Mouse (Mus musculus) megakaryocyte-erythroid progenitor cell, adult 5-6 weeks (primary cell): ENCODE data around the gene Camk2g. TPM values are rescaled to one million over a fixed set of nuclear protein-coding genes. Genes with fewer than 3 reads are reported as not detected.

Source experiments
- ATAC-seq: replicated peaks from 2 replicates; pipeline ENCODE4 v1.8.0; 2016; ENCODE audit warnings: mild to moderate bottlenecking, inconsistent platforms; ENCODE audit not compliant: severe bottlenecking, poor library complexity, low FRiP score, low TSS enrichment
- total RNA-seq, 2 experiments: library from RNA; stranded (forward) in 1 of 2; stranded (reverse) in 1 of 2; fragments of 200-1000, 215-1000 nt in 1 of 2; fragments of >200 nt in 1 of 2; fragmentation: Nextera tagmentation in 1 of 2; gene quantifications; 2 replicates each; pipeline ENCODE4 v1.2.3; 2014 to 2017

Gene Camk2g
- total RNA-seq, 2 experiments from 2014 or later, result 30.8 to 34.8 TPM

DNA sequence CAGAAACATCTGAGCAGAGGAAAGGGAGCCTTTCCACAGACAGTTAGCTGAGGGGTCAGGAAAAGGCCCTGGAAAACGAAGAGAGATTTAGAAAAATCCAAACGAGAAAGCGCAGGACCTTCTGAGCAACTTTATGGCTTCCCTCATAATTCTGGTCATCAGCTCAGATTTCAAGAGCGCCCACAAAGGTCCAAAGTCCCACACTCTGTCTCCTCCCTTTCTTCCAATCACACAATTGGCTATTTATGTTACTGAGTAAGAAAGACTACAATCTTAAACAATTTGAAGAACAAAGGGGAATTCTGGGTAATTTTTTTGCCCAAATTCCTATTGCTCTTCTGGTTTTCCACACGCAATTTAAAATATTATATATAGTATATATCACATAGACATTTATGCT is 43.4 kb downstream of the Camk2g start:
- ATAC-seq, result no peak

DNA sequence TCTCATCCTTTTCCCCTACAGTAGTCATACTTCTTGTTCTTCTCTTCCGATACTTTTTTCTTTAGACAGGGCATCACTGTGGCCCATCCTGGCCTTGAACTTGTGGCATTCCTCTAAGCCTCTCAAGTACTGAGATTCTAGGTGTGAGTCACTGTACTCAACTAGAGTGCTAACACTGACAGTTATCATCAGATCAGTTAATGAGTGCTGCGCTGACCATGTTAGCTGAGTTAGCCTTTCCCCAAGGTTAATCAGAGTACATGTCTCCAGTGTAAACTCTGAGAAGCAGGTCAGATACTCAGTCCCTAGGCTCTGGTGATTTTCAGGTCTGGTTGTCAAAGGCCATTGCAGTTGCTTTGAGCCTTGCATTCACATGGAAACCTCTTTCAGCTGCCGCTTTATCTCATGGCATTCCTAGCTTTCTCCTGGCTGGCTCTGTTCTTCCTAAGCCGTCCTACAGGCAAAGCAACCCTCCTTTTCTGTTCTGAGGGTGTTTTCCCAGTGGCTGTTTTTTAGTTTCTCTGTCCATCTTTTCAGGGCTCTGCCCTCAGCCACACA is 44.3 kb downstream of the Camk2g start:
- no peak for ATAC-seq

DNA sequence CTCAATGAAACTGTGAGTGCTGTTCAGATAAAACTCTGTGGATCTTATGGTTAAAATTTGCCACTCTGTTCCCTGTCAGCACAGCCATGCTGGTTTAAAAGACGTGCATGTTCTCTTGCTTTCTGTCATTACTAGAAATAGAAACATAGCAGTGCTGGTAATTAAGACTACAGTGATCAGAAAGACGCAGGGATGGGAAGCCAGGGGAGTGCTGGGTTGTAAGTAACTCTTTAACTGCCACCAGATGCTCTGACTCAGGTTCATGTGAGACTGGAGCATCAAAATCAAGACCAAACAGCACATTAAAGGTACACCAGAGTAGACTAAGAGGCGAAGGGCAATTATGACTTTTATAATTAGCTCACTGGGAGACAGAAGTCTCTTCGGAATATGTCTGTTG is 45.5 kb downstream of the Camk2g start:
- ATAC-seq, result no peak

DNA sequence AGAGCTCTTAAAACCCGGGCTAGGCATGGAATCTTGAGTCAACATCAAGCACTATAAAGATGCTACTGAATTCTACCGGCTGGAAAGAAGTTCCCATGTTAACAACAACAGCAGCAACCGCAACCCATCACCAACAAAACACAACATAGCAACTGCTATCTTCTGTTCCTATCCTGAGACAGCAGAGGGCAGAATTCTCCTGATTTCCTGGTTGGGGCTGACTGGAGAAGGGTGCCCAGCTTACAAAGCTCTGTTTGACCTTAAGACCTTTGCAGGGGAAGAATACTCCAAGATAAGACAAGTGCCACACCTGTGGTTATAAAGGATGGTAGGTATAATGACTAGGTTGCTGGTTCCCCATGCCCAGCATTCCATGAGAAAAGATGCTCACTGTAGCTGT is 47.0 kb downstream of the Camk2g start:
- no peak for ATAC-seq

DNA sequence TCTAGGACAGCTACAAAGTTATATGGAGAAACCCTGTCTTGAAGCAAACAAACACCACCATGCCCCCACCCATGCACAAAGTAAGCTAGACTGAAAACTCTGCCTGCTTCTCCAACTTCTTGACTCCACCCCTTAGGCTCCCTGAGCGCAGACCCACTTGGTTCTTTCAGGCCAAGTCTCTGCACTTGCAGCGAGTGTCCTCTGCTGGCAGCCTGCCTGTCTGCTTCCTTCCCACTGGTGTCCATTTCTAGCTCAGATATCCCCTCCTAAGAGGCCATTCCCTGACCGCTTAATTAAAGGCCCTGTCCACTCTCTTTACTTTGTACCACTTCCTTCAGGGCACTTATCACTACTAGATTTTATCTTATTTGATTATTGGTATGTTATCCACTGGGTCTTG is 50.3 kb downstream of the Camk2g start:
- no peak for ATAC-seq

DNA sequence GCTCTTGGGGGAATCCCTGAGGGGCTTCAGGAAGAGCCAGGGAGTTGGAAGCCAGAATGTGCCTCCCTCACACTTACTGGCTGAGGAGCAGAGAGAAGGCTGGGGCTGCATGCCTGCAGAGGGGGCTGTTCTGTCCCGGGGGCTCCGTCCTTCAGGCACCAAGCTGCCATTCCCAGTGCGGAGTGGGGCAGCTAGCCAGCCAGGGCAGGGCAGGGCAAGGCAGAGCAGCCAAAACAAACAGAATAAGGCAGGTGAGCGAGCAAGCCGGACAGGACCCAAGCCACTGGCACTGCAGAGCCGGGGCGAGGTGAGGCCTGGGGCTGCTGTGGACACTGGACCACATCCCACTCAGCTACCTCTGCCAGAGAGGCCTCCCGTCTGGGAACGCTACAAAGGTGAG is 52.6 kb downstream of the Camk2g start:
- ATAC-seq, result no peak

DNA sequence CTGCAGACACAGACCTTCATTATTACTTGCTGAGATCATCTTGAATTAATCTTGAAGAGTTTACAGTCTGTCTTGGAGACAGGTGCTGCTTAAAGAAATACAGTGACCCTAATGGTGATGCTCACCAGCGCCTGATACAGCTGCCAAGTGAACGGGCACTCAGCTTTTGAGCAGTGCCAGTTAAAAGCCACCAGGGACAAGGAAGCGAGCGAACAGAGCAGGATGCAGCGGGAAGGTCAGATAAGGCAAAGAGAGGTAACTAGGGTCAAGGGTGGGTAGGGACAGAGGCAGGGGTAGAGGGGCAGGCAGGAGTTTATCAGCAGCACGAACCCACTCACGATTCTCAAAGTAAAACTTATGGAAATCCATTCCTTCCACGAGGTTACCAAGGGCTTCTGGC is 55.4 kb downstream of the Camk2g start:
- ATAC-seq, result no peak

DNA sequence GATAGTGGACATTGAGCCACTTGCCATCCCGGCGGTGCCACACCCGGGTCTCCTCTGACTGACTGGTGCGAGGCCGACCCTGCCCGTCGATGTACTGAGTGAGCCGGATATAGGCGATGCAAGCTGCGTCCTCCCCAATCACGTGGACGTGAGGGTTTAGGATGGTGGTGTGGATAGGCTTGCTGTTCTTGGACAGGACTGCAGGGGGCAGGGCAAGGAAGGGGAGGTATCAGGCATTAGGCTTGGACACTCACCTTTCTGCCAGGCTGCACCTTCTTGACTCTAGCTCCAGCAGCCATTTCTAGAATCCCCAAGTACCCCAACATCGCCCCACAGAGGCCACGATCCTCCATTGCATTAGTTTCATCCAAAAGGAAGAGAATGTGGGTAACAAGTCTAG is 56.6 kb downstream of the Camk2g start:
- ATAC-seq, result peak; percentile 55

DNA sequence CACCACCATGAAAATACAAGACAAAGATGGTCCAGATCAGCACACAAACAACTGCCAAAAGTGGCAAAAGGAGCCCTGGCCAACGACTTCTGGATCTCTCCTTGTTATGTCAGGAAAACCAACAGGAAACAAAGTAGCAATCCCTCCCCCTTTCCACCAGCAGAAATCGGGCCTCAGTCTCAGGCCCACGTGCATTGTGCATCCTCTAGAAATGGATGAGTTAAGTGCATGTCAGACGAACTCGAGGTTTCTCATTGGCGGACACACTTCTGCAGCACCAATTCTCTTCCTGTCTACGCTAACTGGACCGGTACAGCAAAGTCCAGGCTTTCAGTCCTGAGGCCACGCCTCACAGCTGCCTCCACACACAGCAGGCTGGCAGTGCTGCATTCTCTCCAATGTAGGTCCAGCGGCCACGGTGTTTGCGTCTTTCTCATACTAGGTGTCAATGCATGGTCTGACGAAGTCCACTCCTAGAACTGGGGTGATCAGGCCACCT is 57.9 kb downstream of the Camk2g start:
- no peak for ATAC-seq

DNA sequence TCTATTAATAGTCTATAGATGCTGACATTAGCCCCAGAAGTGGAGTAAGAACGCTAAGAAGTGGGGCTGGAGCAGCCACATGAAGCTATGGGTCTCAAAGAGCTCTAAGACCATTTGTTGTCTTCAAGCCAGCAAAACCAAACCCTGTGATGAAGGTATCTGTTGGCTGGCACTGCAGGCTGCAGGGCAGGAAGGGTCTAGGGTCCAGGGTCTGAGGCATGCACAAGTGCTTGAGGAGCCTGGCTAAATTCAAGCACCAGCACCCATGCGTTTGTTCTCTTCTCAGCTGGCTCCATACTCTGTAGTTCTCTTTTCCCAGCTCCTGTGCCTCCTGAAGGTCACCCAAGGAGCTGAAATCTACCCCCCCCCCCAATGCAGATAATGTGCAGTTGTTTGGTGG is 58.8 kb downstream of the Camk2g start:
- no peak for ATAC-seq

DNA sequence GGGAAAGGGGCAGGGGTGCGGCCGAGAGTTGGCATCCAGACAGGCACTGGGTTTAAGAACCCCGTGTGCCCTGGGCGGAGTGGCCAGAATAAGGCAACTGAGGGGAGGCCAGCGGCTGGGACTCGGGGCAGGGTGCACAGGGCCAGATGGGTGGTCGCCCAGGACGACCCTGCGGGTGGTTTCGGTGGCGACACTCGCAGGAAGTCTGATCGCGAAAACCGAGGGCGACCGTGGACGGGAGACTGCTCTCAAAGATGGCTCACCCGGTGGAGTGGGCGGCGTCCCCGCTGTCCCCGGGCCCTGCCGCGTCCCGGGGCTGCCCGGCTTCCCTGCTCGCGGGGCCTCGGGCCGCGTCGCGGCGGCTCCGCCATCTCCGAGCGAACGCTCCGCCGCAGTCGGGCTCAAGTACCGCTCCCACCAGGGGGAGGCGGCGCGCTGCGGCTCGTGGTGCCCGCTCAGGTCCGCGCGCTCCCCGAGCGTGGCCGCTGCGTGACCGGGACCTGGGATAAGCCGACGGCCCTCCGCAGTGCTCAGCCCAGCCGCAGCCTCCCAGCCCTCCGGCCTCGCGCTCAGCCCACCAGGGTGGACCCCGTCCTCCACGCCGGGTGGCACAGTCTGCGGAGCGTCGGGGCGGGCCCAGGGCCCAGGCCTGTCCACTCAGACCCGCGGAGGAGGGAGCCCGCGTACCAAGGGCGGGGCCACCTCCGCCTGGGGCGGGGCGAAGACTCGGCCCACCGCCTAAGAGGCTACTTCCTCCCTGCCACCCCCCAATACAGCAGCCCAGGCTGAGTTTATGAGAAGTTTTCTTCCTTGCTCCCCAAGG is 59.7 kb downstream of the Camk2g start, which contains the start of gene Ndst2:
Gene Ndst2 (minus strand): TSS at position 611 of the 823 bp plus-strand sequence.
- ATAC-seq, result peak; percentile 79

DNA sequence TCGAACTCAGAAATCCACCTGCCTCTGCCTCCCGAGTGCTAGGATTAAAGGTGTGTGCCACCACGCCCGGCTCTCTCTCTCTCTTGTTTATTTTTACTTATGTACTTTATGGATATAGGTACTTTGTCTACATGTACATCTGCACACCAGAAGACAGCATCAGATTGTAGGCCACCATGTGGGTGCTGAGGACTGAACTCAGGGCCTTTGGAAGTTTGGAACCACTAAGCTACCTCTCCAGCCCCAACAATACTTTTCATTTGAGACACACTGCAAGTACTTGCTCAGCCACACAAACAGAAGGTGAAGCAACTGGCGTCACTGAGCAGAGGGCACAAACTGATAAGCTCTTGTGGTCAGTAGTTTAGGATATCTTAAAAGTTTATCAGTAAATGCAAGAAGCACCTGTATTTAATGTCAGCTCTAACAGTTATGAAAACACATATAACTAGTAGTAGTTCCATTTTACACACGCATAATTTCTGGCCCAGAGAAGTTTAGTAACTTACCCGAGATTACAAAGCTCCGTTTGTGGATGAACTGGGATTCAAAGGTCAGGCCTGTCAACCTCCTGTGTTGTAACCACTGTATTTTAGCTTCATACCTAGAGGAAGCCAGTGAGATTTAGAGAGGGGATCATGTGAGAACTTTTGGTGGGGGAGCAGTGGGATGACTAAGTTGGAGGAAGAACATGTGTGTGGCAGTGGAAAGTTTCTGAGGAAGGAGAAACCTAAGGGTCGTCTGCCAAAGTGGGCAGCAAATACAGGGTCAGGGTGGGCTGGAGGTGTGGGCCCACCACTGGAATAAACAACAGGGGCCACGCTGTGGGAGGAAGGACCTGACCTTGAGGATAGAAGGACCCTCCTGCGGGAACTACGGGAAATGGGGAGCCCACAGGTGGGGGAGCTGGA is 60.6 kb downstream of the Camk2g start:
- ATAC-seq, result peak; percentile 64

DNA sequence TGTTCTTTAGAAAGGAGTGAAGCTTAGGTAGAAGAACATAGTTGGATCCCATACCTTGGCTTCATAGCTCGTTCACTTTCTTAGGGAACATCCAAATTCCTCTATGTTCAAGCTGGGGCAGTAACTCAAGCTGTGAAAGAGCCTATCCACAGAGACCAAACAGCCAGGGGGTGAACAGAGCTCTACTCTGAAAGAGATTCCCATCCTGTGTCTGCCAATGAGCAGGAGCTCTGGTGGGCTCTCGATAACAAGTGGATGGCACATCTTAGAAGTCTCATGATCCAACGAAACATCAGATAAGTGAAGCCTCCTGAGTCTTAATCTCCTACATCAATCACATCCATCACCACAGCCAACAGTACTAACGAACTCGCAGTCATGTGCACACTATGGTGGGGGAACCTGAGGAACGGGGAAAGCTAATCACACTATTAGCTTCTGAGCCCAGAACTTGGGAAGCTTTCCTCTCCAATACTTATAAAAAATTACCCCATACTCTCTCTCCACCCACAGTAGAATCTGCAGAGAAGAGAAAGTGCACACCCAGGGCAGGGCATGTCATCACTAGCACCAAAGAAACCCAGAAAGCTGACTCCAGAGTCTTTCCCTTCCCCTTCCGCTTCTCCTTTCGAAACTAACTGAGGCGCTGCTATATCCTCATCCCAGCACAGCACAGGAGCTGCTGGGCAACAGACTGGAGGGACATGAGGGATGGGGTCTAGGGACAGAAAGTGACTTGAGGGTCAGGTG is 62.9 kb downstream of the Camk2g start:
- ATAC-seq, result no peak

DNA sequence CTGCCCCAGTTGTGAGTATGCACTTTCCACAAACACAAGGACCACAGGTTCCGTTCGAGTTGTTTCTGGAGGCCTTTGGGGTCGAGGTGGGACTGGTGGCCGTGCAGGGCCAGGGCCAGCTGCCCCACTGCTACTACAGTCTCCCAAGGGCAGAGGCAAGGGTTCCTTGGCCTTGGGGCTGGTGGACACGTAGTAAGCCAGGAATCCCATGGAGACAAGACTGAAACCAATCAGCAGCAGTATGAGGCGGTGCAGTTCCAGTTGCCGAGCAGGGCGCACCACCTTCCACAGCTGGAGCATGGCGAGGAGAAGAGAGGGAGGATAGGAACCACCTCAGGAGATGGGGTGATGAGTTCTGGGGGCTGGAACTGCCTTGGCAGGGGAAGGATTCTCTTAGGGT is 64.0 kb downstream of the Camk2g start:
- ATAC-seq, result no peak

DNA sequence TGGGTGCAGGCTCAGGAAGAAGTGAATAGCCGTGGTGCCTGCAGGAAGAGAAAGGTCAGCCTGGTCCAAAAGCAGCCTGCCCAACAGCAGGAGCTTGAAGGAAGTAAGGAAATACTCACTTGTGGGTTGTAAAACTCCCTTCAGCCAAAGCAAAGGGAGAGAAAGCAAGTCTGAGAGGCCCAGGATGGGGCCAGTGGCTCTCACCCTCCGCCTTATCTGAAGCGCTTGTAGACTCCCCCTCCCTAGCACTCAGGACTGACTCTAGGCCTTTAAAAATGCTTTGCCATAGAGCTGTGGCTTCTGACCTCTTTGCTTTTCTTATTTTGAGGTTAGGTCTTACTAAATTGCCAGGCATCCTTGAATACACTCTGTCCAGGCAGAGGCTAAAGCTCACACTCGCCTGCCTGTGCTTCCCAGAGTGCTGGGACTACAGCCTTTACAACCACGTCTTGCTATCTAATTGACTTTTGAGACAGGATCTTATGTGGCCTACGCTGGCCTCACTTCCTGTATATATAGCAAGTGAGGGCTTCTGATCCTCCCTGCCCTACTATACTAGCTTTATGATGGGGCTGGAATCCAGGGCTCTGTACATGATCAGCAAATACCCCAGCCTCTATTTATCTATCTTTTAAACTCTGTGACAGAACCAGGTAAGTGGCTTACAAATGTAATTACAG is 68.1 kb downstream of the Camk2g start:
- no peak for ATAC-seq

DNA sequence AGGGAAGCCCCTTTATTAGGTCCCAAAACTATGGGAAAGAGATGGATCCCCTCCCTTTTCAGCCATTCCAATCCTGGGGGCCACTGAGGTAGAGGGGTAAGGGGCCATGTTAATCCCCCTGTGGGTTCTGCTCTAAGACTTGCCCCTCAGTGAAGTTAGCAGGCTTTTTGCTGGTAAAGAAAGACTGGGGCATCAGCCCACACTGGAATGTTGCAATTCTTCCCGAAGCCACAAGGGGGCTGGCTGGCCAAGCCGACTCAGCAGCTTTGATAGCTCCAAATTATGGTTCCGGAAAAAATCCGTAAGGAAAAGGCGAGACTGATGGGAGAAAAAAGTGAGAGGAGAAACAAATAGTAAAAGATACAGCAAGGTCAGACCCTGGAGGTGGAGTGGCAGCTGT is 69.8 kb downstream of the Camk2g start:
- no peak for ATAC-seq

DNA sequence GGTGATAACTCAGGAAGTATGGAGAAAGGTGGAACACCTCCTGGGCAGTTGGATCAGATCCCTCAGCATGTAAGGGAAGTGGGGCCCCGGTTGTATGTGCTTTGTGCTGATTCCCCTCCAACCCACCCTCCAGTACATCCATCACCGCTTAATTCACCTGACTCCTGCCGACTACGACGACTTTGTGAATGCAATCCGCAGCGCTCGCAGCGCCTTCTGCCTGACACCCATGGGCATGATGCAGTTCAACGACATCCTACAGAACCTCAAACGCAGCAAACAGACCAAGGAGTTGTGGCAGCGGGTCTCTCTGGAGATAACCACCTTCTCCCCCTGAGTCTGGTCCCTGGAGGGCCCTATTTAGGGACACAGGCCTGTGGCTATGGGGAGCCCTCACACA is 70.9 kb downstream of the Camk2g start:
- ATAC-seq, result no peak

DNA sequence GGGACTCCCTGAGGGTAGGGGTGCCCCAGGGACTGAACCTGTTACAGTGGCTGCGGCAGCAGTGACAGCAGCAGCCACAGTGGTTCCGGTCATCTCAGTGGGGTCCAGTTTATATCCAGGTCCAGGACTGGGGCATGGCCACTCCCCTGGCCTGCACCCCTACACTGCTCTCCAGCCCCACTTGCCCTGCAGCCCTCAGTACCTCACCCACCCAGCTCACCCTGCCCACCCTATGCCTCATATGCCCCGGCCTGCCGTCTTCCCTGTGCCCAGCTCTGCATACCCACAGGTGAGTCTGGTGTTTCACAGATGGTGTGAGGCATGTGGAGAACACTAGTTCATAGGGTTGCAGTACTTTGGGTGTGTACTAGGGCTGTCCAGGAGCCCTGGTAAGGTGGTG is 72.5 kb downstream of the Camk2g start:
- ATAC-seq, result no peak

DNA sequence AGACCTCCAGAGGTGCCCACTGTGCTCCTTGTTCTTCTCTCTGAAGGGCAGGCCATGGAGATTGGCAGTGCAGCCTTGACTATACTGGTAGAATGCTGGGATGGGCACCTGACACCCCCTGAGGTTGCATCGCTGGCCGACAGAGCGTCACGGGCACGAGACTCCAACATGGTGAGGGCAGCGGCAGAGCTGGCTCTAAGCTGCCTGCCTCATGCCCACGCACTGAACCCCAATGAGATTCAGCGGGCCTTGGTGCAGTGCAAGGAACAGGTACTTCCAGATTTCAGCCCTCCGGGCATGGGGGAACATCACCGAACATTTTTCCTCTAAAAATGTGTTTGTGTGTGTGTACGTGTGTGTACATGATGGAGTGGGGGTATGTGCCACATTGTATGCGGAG is 74.1 kb downstream of the Camk2g start:
- ATAC-seq, result no peak
